Mouse (Mus musculus) myocyte (in vitro differentiated cells): ENCODE measurements around the gene Cmas.

ENCODE experiments used
- POLR2A ChIP-seq: IDR thresholded peaks from one replicate; pipeline ENCODE4 v1.6.1; 2011; ENCODE audit warnings: low read depth, mild to moderate bottlenecking, control low read depth, moderate library complexity; ENCODE audit not compliant: insufficient read length
- POLR2AphosphoS2 ChIP-seq: IDR thresholded peaks from one replicate; pipeline ENCODE4 v1.6.1; 2011; ENCODE audit warnings: low read depth, control low read depth; ENCODE audit not compliant: insufficient read length

- TF ChIP-seq POLR2AphosphoS2 (no peak), POLR2A (no peak)
Observed at GRCm38 (mm10) chr6:142757976-142758375, 1.5 kb downstream of the Cmas start.
